Mouse (Mus musculus): Measurements from ENCODE around the gene Ces1f.

GRCm38 (mm10) chr8:93246057-93246456 is 33.5 kb downstream of the Ces1f start:
- TF ChIP-seq POLR2A (IDR thresholded peaks at IDR 0.05; ENCODE audit: extremely low read depth, insufficient read depth, low read length) (no peak), CTCF (IDR thresholded peaks at IDR 0.05; ENCODE audit: extremely low read depth, insufficient read depth, low read length) (no peak)

Measured in cortical plate, adult 2 months (tissue).